Mouse (Mus musculus) ES-Bruce4 (cell line): ENCODE data around the gene Slc6a9.

ENCODE experiments used
- CTCF ChIP-seq: IDR thresholded peaks from one replicate; pipeline ENCODE4 v1.8.1; 2011; ENCODE audit warnings: low read depth, low read length
- POLR2A ChIP-seq: IDR thresholded peaks from one replicate; pipeline ENCODE4 v1.8.1; 2011; ENCODE audit warnings: low read length; ENCODE audit not compliant: insufficient read depth

- no peak for TF ChIP-seq CTCF
- no peak for TF ChIP-seq POLR2A
Measured at GRCm38 (mm10) chr4:117810933-117811332, 23.4 kb upstream of the Slc6a9 start.
